Mouse (Mus musculus) retina, postnatal 1 day (tissue): ENCODE results near the gene Klhdc7b.
A peak's percentile ranks its signal among the peaks of the same experiment; 100 is the strongest.
"Not testable (repeated sequence)": the region's sequence is repeated elsewhere in the genome, so short reads cannot be mapped to it uniquely, and the experiment has no call there.

Source experiments
- DNase-seq: peaks from one replicate; pipeline ENCODE4 v3.0.0-alpha.2; 2012

Gene Klhdc7b

DNA sequence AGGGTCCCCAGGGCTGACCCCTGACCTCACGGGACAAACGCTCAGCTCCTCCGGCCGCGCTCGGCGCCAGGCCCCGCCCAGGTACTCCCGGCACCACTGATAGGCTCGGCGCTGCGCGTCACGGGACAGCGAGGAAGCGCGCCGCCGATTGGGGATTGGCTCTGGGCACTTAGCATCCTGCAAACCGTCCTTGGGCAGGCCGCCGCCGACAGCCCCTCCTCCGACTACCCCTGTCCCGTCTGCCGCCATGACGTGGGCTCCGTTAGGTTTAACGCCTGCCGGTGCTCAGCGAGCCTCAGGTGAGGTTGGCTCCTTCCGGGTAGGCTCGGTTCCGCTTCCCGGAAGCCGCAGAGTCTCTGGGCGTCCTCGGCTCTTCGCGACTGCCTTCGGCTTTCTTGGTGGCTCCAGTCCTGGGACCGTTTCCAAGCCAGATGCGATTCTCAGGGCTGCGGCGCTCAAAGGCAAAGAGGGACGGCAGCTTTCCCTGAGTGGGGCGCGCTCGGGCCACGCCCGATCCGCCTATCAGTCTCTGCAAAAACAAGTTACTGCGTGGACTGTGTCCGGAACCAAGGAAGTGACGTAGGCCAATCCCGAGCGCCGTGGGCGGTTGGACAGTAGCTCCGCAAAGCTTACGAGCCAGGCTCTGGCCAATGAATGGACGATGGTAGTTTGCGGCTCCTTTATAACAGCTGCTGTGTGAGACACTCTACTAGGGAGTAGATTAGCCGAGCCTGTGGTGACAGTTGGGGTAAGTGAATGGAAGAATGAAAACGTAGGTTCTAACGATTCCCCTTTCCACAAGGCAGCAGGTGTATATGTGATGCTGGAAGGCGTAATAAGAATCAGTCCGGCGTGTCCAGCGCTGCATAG, 44.9 kb downstream of the Klhdc7b start, which contains the start of the genes C730034F03Rik, Gm44502 and Chkb:
Gene C730034F03Rik (plus strand): TSS at position 238 of the 870 bp plus-strand sequence.
Gene Gm44502 (minus strand): TSS at position 345 of the 870 bp plus-strand sequence.
Gene Chkb (minus strand): TSS at position 557 of the 870 bp plus-strand sequence.
- DNase-seq = peak; percentile 97

DNA sequence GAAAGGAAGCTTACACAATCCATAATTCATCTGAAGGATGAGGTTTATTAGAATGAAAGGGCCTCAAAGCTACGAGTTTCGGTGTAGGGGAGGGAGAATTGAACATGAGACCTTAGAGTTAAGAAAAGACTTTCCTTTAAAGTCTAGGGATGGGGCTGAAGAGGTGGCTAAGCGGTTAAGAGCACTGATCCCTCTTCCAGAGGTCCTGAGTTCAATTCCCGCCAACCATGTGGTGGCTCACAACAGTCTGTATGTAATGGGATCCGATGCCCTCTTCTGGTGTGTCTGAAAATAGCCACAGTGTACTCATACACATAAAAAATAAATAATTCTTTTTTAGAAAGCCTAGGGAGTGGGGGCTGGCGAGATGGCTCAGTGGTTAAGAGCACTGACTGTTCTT, 45.6 kb downstream of the Klhdc7b start:
- no peak for DNase-seq

GRCm38 (mm10) chr15:89430771-89431170, 46.1 kb downstream of the Klhdc7b start:
- DNase-seq = not testable (repeated sequence)

GRCm38 (mm10) chr15:89431271-89431670, 46.6 kb downstream of the Klhdc7b start:
- no peak for DNase-seq

DNA sequence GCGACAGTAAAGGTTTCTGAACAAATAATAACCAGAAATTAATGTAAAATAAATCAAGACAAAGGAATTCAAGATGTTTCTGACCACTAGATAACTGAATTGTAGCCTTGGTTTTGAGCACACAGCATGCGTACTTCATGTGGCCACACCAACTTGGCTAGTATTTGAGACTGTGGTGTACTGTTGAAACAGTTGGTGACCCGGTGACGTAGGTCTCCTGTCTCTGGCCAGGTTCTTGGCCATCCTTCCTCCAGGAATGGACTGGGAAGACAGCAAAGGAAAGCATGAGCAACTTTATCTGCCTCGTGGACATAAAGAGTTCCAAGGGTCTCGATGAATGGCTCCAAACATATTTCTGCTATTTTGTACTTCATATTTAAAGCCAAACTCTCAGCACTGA, 47.1 kb downstream of the Klhdc7b start:
- no peak for DNase-seq

GRCm38 (mm10) chr15:89432946-89433345, 48.2 kb downstream of the Klhdc7b start:
- DNase-seq = peak; percentile 27

DNA sequence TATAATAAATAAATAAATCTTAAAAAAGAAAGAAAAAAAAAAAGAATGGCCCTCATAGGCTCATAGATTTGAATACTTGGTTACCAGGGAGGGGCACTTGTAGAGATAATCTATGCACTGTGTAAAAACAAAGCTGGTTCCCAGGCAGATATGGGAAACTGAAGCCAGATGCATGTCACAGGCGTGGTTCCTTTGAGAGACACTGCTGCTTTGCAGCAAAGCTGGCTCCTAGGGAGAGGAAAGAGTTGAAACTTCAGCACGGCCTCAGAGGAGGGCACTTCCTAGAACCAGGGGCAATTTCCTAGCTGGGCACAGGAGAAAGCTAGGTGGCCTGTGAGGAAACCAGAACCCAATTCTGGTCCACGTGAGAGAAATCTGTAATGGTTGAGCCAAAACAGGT, 49.4 kb downstream of the Klhdc7b start:
- no peak for DNase-seq

GRCm38 (mm10) chr15:89435878-89436277, 51.2 kb downstream of the Klhdc7b start:
- DNase-seq = no peak
